Mouse (Mus musculus) MN1 (cell line): ENCODE results near the gene Gpr108.
"Not testable (repeated sequence)": the region's sequence is repeated elsewhere in the genome, so short reads cannot be mapped to it uniquely, and the experiment has no call there.

ENCODE experiments used
- DNase-seq: peaks from one replicate; pipeline ENCODE4 v3.0.0-alpha.2; 2016; ENCODE audit warnings: low spot score

Gpr108 gene

GRCm38 (mm10) chr17:57248201-57248699, at the start of gene Gpr108:
TSS of gene Gpr108 (minus strand) at chr17:57248446.
- peak; percentile 95 for DNase-seq

- no peak for DNase-seq
These were observed 48.8 kb upstream of the Gpr108 start for GRCm38 (mm10) chr17:57297040-57297439.

- no peak for DNase-seq
These were observed 47.7 kb upstream of the Gpr108 start for GRCm38 (mm10) chr17:57295935-57296334.

- no peak for DNase-seq
These were observed 44.7 kb upstream of the Gpr108 start for GRCm38 (mm10) chr17:57292968-57293367.

GRCm38 (mm10) chr17:57292302-57292701, 44.1 kb upstream of the Gpr108 start:
- DNase-seq, result no peak

GRCm38 (mm10) chr17:57290671-57291055, 42.4 kb upstream of the Gpr108 start:
- DNase-seq, result no peak

GRCm38 (mm10) chr17:57290001-57290670, 41.9 kb upstream of the Gpr108 start:
- no peak for DNase-seq

- DNase-seq, result no peak
These were observed 41.0 kb upstream of the Gpr108 start for GRCm38 (mm10) chr17:57289252-57289651.

- no peak for DNase-seq
These were observed 38.6 kb upstream of the Gpr108 start for GRCm38 (mm10) chr17:57286718-57287355.

GRCm38 (mm10) chr17:57285077-57285476, 36.8 kb upstream of the Gpr108 start:
- DNase-seq, result no peak

- DNase-seq, result no peak
These were observed 35.7 kb upstream of the Gpr108 start for GRCm38 (mm10) chr17:57283906-57284305.

GRCm38 (mm10) chr17:57280411-57280810, 32.2 kb upstream of the Gpr108 start:
- no peak for DNase-seq

GRCm38 (mm10) chr17:57279591-57280224, 31.5 kb upstream of the Gpr108 start:
- no peak for DNase-seq

GRCm38 (mm10) chr17:57278943-57279590, 30.8 kb upstream of the Gpr108 start, which contains the start of gene Vav1:
TSS of gene Vav1 (plus strand) at chr17:57279100.
- DNase-seq, result no peak

GRCm38 (mm10) chr17:57278537-57278936, 30.3 kb upstream of the Gpr108 start:
- no peak for DNase-seq

GRCm38 (mm10) chr17:57277598-57278261, 29.5 kb upstream of the Gpr108 start:
- DNase-seq, result not testable (repeated sequence)

- DNase-seq, result peak; percentile 88
These were observed 28.4 kb upstream of the Gpr108 start for GRCm38 (mm10) chr17:57276634-57277121.

- peak; percentile 44 for DNase-seq
These were observed 27.7 kb upstream of the Gpr108 start for GRCm38 (mm10) chr17:57275997-57276351.

- DNase-seq, result peak; percentile 78
These were observed 27.1 kb upstream of the Gpr108 start for GRCm38 (mm10) chr17:57275111-57275996.

GRCm38 (mm10) chr17:57274686-57275085, 26.4 kb upstream of the Gpr108 start:
- DNase-seq, result peak; percentile 21

- DNase-seq, result no peak
These were observed 25.6 kb upstream of the Gpr108 start for GRCm38 (mm10) chr17:57273846-57274245.
